Mouse (Mus musculus) heart, adult 2 months (tissue): Measurements from ENCODE around the gene Ndufa6.

Experiments
- CTCF ChIP-seq: fragments of 200-600 bp; IDR thresholded peaks from 2 replicates; pipeline ENCODE4 v1.8.1; 2022; ENCODE audit warnings: antibody characterized with exemption, mild to moderate bottlenecking, moderate library complexity
- EP300 ChIP-seq: fragments of 200-500 bp; IDR thresholded peaks from 2 replicates; pipeline ENCODE4 v1.6.1; 2011; ENCODE audit warnings: low read depth, low read length, control low read depth; ENCODE audit not compliant: insufficient read depth
- POLR2A ChIP-seq: fragments of 200-500 bp; IDR thresholded peaks from 2 replicates; pipeline ENCODE4 v1.6.1; 2011; ENCODE audit warnings: mild to moderate bottlenecking, low read depth, low read length, control low read depth; ENCODE audit not compliant: insufficient read depth

DNA sequence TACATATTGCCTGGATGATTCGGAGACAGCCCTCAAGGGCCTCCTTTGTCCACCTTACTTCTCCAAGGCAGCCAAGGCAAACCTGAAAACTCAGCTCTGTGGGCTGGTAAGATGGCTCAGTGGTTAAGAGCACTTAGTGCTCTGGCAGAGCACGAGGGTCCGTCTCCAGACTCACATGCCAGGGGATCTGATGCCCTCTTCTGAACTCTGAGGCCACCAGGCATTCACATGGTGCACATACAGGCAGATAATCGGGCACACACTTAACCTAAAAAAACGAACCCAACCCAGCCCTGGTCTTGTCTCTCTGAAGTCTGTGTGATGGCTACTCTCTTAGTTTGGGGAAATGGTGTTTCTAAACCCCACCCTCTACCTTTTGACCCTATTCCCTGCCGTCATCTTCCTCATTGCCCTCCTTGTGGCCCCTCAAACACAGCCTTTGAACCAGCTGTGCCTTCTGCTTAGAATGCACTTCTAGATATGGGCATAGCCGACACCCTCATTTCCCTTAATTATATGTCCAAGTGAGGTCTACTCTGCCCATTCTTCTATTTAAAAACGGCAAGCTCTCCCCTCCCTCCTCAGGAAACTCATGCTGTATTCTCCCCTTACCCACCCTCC is 14.4 kb downstream of the Ndufa6 start:
- no peak for TF ChIP-seq EP300
- no peak for TF ChIP-seq POLR2A
- TF ChIP-seq CTCF: no peak
